Mouse (Mus musculus) midbrain, embryonic 14.5 days (tissue): Measurements from ENCODE around the gene Ptprj. TPM values are rescaled to one million over a fixed set of nuclear protein-coding genes. Genes with fewer than 3 reads are reported as not detected.
A peak's percentile ranks its signal among the peaks of the same experiment; 100 is the strongest.
"Not testable (repeated sequence)": the region's sequence is repeated elsewhere in the genome, so short reads cannot be mapped to it uniquely, and the experiment has no call there.

ENCODE experiments used
- ATAC-seq: fragments of 200-750 bp; cut with Nextera tagmentation; 2 replicates; pipeline ENCODE4 v1.8.0; 2017; ENCODE audit warnings: moderate number of reproducible peaks, moderate library complexity; ENCODE audit not compliant: low FRiP score, low TSS enrichment
- DNase-seq: peaks from one replicate; pipeline ENCODE4 v3.0.0-alpha.2; 2015
- H3K27ac ChIP-seq: fragments of 300-500 bp; sonication (generic); replicated peaks from 2 replicates; pipeline ENCODE4 v1.5.1; 2014; ENCODE audit warnings: mild to moderate bottlenecking, low read depth, low read length, moderate library complexity
- H3K27me3 ChIP-seq: fragments of 300-500 bp; sonication (generic); 2 replicates; pipeline ENCODE4 v1.6.1; 2014; ENCODE audit warnings: low read length, control low read depth, mixed read lengths; ENCODE audit not compliant: control insufficient read depth, insufficient read depth
- H3K36me3 ChIP-seq: fragments of 300-500 bp; sonication (generic); 2 replicates; pipeline ENCODE4 v1.6.1; 2014; ENCODE audit warnings: low read length, control low read depth; ENCODE audit not compliant: control insufficient read depth, insufficient read depth
- H3K4me1 ChIP-seq: fragments of 300-500 bp; sonication (generic); 2 replicates; pipeline ENCODE4 v1.6.1; 2014; ENCODE audit warnings: mild to moderate bottlenecking, antibody characterized with exemption, low read length, control low read depth; ENCODE audit not compliant: control insufficient read depth, insufficient read depth
- H3K4me2 ChIP-seq: fragments of 300-500 bp; sonication (generic); 2 replicates; pipeline ENCODE4 v1.6.1; 2014; ENCODE audit warnings: mild to moderate bottlenecking, low read length, moderate library complexity
- H3K4me3 ChIP-seq: fragments of 300-500 bp; sonication (generic); replicated peaks from 2 replicates; pipeline ENCODE4 v1.5.1; 2014; ENCODE audit warnings: low read depth, low read length
- H3K9ac ChIP-seq: fragments of 300-500 bp; sonication (generic); replicated peaks from 2 replicates; pipeline ENCODE4 v1.6.1; 2014; ENCODE audit warnings: mild to moderate bottlenecking, low read length, moderate library complexity
- H3K9me3 ChIP-seq: fragments of 300-500 bp; sonication (generic); 2 replicates; pipeline ENCODE4 v1.6.1; 2016; ENCODE audit warnings: low read length, control low read depth, mixed read lengths; ENCODE audit not compliant: control insufficient read depth
- WGBS: fragments of 180-500 bp; shearing (Covaris S2); extraction: QIAGEN DNeasy Blood & Tissue Kit; methylation state at CpG from one replicate; pipeline ENCODE4 v1.1.7; 2014; 5-methylcytosine and 5-hydroxymethylcytosine counted together
- polyA plus RNA-seq: library from polyadenylated mRNA; unstranded; fragments of >200 nt; fragmentation: Nextera tagmentation; extraction: Ambion mirVana; gene quantifications from 2 replicates; pipeline ENCODE4 v1.2.1, GENCODE M21; 2014

Ptprj gene
- polyA plus RNA-seq, 1 experiment from 2014 or later = 7.1 TPM

- Histone ChIP-seq H3K36me3 (no peaks in the 10 kb centered on the region), H3K9ac (no peak overlapping the region), H3K9me3 (no peaks in the 10 kb centered on the region), H3K27me3 (no peaks in the 10 kb centered on the region), H3K27ac (no peak overlapping the region), H3K4me3 (no peak overlapping the region), H3K4me1 (no peaks in the 10 kb centered on the region), H3K4me2 (no peak overlapping the region)
- 91% methylated on average over 8 of the region's 8 CpGs for WGBS
- no peak for DNase-seq
- no peak for ATAC-seq
These were observed 5.9 kb downstream of the Ptprj start for GRCm38 (mm10) chr2:90574536-90574935.

GRCm38 (mm10) chr2:90573640-90574526 lies 6.6 kb downstream of the Ptprj start:
- ATAC-seq (no peak), DNase-seq (no peak)
- no peaks in the 10 kb centered on the region for H3K4me1 ChIP-seq
- H3K4me3 ChIP-seq = no peak overlapping the region
- WGBS = 77% methylated on average over 17 of the region's 17 CpGs
- H3K36me3 ChIP-seq = no peaks in the 10 kb centered on the region
- no peaks in the 10 kb centered on the region for H3K27me3 ChIP-seq
- no peak overlapping the region for H3K9ac ChIP-seq
- no peaks in the 10 kb centered on the region for H3K9me3 ChIP-seq
- H3K4me2 ChIP-seq = peak overlapping the region; percentile 8; the same call in 1 of the 2 replicates
- no peak overlapping the region for H3K27ac ChIP-seq

GRCm38 (mm10) chr2:90572126-90572525 lies 8.3 kb downstream of the Ptprj start:
- no peak overlapping the region for H3K27ac ChIP-seq
- no peak overlapping the region for H3K4me2 ChIP-seq
- H3K4me1 ChIP-seq = no peaks in the 10 kb centered on the region
- ATAC-seq (no peak), DNase-seq (no peak)
- H3K9me3 ChIP-seq = no peaks in the 10 kb centered on the region
- no peaks in the 10 kb centered on the region for H3K36me3 ChIP-seq
- no peak overlapping the region for H3K9ac ChIP-seq
- WGBS = 81% methylated on average over 5 of the region's 5 CpGs
- H3K27me3 ChIP-seq = no peaks in the 10 kb centered on the region
- no peak overlapping the region for H3K4me3 ChIP-seq

DNA sequence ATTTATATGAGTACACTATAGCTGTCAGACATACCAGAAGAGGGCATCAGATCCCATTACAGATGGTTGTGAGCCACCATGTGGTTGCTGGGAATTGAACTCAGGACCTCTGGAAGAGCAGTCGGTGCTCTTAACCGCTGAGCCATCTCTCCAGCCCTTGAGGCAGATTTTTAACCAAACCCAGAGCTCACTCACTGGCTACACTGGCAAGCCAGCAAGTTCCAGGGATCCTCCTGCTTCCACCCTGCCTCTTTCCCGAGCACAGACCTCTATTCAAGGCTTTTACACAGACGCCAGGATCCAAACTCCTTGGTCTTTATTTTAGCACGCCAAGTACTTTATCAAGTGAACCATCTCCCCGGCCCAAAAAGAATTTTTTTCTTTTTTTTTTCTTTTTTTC lies 9.0 kb downstream of the Ptprj start:
- not testable (repeated sequence) for H3K4me2 ChIP-seq, ATAC-seq, H3K4me1 ChIP-seq, H3K9ac ChIP-seq, H3K36me3 ChIP-seq, H3K27ac ChIP-seq, H3K27me3 ChIP-seq, DNase-seq, H3K9me3 ChIP-seq, H3K4me3 ChIP-seq
- WGBS = 93% methylated on average over 6 of the region's 6 CpGs

DNA sequence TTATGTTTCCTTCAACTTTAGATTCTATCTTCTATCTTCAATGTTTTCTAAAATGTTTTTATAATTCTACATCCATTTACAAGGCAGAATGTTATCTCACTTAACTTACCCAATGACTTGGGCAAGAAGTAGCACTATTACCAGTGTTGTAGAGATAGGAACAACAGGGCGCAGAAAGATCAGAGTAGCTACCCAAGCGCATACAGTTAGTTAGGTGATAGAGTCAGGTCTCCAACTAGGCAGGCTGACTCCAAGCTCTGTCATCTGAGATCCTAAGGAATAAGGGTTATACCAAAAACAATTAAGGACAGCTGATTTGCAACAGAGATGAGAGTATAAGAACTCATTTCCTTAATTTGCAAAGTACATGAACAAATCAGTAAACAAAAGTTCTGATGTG lies 9.6 kb downstream of the Ptprj start:
- no peak overlapping the region for H3K4me2 ChIP-seq
- no peak for ATAC-seq
- H3K36me3 ChIP-seq = no peaks in the 10 kb centered on the region
- no peak for DNase-seq
- H3K4me1 ChIP-seq = no peaks in the 10 kb centered on the region
- no peak overlapping the region for H3K27ac ChIP-seq
- WGBS = 94% methylated on average over 2 of the region's 2 CpGs
- H3K9me3 ChIP-seq = no peaks in the 10 kb centered on the region
- H3K27me3 ChIP-seq = no peaks in the 10 kb centered on the region
- H3K4me3 ChIP-seq = no peak overlapping the region
- no peak overlapping the region for H3K9ac ChIP-seq

DNA sequence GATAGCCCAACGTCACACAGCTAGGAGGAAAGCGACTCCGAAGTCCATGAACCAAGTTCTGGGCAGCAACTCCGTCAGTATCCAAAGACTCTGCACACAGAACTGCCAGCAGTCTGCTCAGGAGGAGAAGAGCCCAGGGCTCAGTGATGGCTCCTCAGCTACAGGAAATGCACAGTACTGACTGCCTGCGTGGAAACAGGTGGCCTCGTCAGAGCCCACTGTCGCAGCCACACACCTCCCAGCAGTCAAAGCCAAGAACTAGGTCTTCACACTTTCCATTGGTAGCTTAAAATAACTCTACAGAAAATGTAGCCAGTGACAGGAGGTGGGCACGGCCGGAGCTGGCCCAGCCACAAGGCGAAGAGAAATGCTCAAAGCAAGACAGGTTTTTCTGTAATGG lies 10.2 kb downstream of the Ptprj start:
- no peaks in the 10 kb centered on the region for H3K4me1 ChIP-seq
- DNase-seq = no peak
- no peaks in the 10 kb centered on the region for H3K9me3 ChIP-seq
- no peaks in the 10 kb centered on the region for H3K27me3 ChIP-seq
- H3K9ac ChIP-seq = no peak overlapping the region
- H3K4me3 ChIP-seq = no peak overlapping the region
- no peak for ATAC-seq
- H3K27ac ChIP-seq = no peak overlapping the region
- no peaks in the 10 kb centered on the region for H3K36me3 ChIP-seq
- no peak overlapping the region for H3K4me2 ChIP-seq
- 94% methylated on average over 10 of the region's 10 CpGs for WGBS

DNA sequence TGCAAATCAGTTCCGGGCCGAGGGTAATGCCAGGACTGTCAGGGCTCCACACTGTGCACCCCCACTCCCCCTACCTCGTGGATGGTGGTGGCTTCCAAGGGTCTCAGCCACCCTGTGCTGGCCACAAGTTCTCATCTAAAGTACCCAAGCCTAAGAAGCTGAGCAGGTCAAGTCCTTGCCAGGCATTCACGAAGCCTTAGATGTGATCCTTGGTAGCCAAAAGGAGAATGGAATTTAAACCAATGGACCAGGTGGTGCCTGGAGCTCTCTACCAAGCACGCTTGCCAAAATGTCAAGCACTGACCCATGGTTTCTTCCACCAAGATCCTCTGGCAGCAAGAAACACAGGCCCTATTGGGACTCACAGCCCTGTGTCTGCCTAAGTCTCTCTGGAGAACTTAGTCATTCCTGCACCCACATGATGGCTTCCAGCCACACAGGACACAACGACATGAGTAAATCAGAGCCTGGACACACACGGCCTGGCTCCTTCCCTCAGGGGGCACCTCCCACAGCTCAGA lies 11.4 kb downstream of the Ptprj start:
- H3K4me1 ChIP-seq = no peaks in the 10 kb centered on the region
- H3K9ac ChIP-seq = no peak overlapping the region
- no peaks in the 10 kb centered on the region for H3K36me3 ChIP-seq
- H3K9me3 ChIP-seq = no peaks in the 10 kb centered on the region
- ATAC-seq (no peak), DNase-seq (no peak)
- H3K4me3 ChIP-seq = no peak overlapping the region
- 92% methylated on average over 7 of the region's 7 CpGs for WGBS
- no peaks in the 10 kb centered on the region for H3K27me3 ChIP-seq
- no peak overlapping the region for H3K4me2 ChIP-seq
- H3K27ac ChIP-seq = no peak overlapping the region

DNA sequence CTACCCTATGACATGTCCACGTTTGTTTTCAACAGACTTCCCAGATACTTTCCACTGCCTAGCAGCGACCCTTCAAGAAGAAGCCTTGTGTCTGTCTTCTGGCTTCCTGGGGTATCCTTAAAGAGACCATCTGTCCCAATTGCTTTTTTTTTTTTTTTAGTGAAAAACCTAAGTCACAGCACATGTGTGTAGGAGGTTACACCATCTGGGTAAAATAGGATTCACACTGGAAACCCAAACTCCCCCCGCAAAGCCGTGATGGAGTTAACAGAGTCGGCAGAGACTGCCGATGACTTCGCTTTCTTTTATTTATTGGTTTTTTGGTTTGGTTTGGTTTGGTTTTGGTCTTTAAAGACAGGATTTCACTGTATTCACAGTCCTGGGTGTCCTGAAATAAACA lies 12.4 kb downstream of the Ptprj start:
- 93% methylated on average over 7 of the region's 7 CpGs for WGBS
- no peak for DNase-seq
- H3K4me1 ChIP-seq = no peaks in the 10 kb centered on the region

More for the DNA sequence above, 12.4 kb downstream of the Ptprj start:
- no peaks in the 10 kb centered on the region for H3K27me3 ChIP-seq
- H3K36me3 ChIP-seq = no peaks in the 10 kb centered on the region
- no peaks in the 10 kb centered on the region for H3K9me3 ChIP-seq
- H3K4me2 ChIP-seq = no peak overlapping the region
- no peak overlapping the region for H3K9ac ChIP-seq
- ATAC-seq = no peak
- H3K27ac ChIP-seq = no peak overlapping the region
- H3K4me3 ChIP-seq = no peak overlapping the region
